8 mouse cellular contexts compared by ENCODE assay signal in genomic region chr9:103108341-103108798, GRCm38 (mm10). TPM values are rescaled to one million over a fixed set of nuclear protein-coding genes. Genes with fewer than 3 reads are reported as not detected.
DNase-seq lines count a peak whose midpoint lies in the region; ATAC-seq and TF ChIP-seq lines count a peak whose summit lies in the region.
"Not testable (repeated sequence)": the region's sequence is repeated elsewhere in the genome, so short reads cannot be mapped to it uniquely, and the experiment has no call there.

No protein-coding gene starts in this region.

- H3K27me3 ChIP-seq in ES-Bruce4 (ENCODE audit: control insufficient read depth, insufficient read depth, low read length, poor library complexity, severe bottlenecking); forebrain, embryonic 15.5 days; midbrain, embryonic 16.5 days (ENCODE audit: control insufficient read depth, insufficient read depth, low read depth, low read length); spleen, adult 2 months (ENCODE audit: control insufficient read depth, insufficient read depth, low read length): not testable (repeated sequence)
- peaks cover 37% of the 10 kb centered on the region for H3K27me3 ChIP-seq in hindbrain, embryonic 10.5 days (ENCODE audit: insufficient read depth, poor library complexity, severe bottlenecking)
- peaks cover 26% of the 10 kb centered on the region for H3K27me3 ChIP-seq in kidney, embryonic 16.5 days (ENCODE audit: insufficient read depth, low read length)
- peaks cover 41% of the 10 kb centered on the region for H3K27me3 ChIP-seq in liver, embryonic 16.5 days (ENCODE audit: control insufficient read depth, insufficient read depth, low read depth, low read length)

- peak overlapping the region; percentile 60 for H3K4me3 ChIP-seq in ES-Bruce4 (ENCODE audit: low read depth, low read length)
- peak overlapping the region; percentile 41 for H3K4me3 ChIP-seq in forebrain, embryonic 15.5 days
- peak overlapping the region; percentile 46 for H3K4me3 ChIP-seq in hindbrain, embryonic 10.5 days
- peak overlapping the region; percentile 52 for H3K4me3 ChIP-seq in kidney, embryonic 16.5 days (ENCODE audit: low read length)
- H3K4me3 ChIP-seq in liver, embryonic 16.5 days (ENCODE audit: low read depth, low read length): peak overlapping the region; percentile 59
- H3K4me3 ChIP-seq in midbrain, embryonic 16.5 days (ENCODE audit: low read depth, low read length): peak overlapping the region; percentile 37
- peak overlapping the region; percentile 52 for H3K4me3 ChIP-seq in spleen, adult 2 months (ENCODE audit: extremely low read depth, insufficient read depth, insufficient read length)

- WGBS in forebrain, embryonic 15.5 days: 27% methylated on average over 10 of the region's 14 CpGs
- 40% methylated on average over 10 of the region's 14 CpGs for WGBS in hindbrain, embryonic 10.5 days
- WGBS in kidney, embryonic 16.5 days: 15% methylated on average over 7 of the region's 14 CpGs
- 18% methylated on average over 8 of the region's 14 CpGs for WGBS in liver, embryonic 16.5 days (ENCODE audit: insufficient replicate concordance)
- WGBS in midbrain, embryonic 16.5 days: 11% methylated on average over 7 of the region's 14 CpGs
- 19% methylated on average over 9 of the region's 14 CpGs for WGBS in spleen, adult 2 months

- peak; percentile 65 for ATAC-seq in forebrain, embryonic 15.5 days (replicated peaks)
- ATAC-seq in kidney, embryonic 16.5 days (ENCODE audit: low FRiP score, low TSS enrichment): peak; percentile 70
- peak; percentile 55 for ATAC-seq in liver, embryonic 16.5 days (ENCODE audit: low read depth)
- ATAC-seq in midbrain, embryonic 16.5 days: peak; percentile 53

- not testable (repeated sequence) for H3K9me3 ChIP-seq in ES-Bruce4 (replicated peaks; ENCODE audit: control insufficient read depth, insufficient read depth, low read length, poor library complexity, severe bottlenecking); forebrain, embryonic 15.5 days; hindbrain, embryonic 10.5 days; kidney, embryonic 16.5 days (ENCODE audit: low read length); liver, embryonic 16.5 days (replicated peaks; ENCODE audit: control insufficient read depth, low read length); midbrain, embryonic 16.5 days (replicated peaks; ENCODE audit: control insufficient read depth, low read length, poor library complexity, severe bottlenecking)

- H3K9ac ChIP-seq in ES-Bruce4 (ENCODE audit: low read depth, poor library complexity, severe bottlenecking): 0 out of 2 replicates have a peak overlapping the region, but pooled peaks have one; percentile 15
- 0 out of 2 replicates have a peak overlapping the region, but pooled peaks have one; percentile 28 for H3K9ac ChIP-seq in forebrain, embryonic 15.5 days (replicated peaks)
- H3K9ac ChIP-seq in kidney, embryonic 16.5 days (replicated peaks; ENCODE audit: low read length): peak overlapping the region; percentile 35; the same call in 1 of the 2 replicates
- not testable (repeated sequence) for H3K9ac ChIP-seq in liver, embryonic 16.5 days (ENCODE audit: low read depth, low read length)
- 0 out of 2 replicates have a peak overlapping the region, but pooled peaks have one; percentile 23 for H3K9ac ChIP-seq in midbrain, embryonic 16.5 days (ENCODE audit: low read depth, low read length)

- peak; percentile 51 for DNase-seq in embryo, embryonic 11 days
- peak; percentile 55 for DNase-seq in hindbrain, embryonic 10.5 days (ENCODE audit: low spot score)
- DNase-seq in spleen, adult 2 months (ENCODE audit: low read depth in 1 of 2, low spot score in 2 of 2): peak in 1 of 2 experiments; percentile 75

- H3K4me2 ChIP-seq in forebrain, embryonic 15.5 days (replicated peaks): peak overlapping the region; percentile 48
- peak overlapping the region; percentile 52 for H3K4me2 ChIP-seq in kidney, embryonic 16.5 days (replicated peaks; ENCODE audit: low read depth, low read length)
- peak overlapping the region; percentile 55 for H3K4me2 ChIP-seq in liver, embryonic 16.5 days (ENCODE audit: low read depth, low read length)
- H3K4me2 ChIP-seq in midbrain, embryonic 16.5 days (ENCODE audit: low read length): peak overlapping the region; percentile 46

- TF ChIP-seq POLR2A in ES-Bruce4 (IDR thresholded peaks at IDR 0.05; ENCODE audit: insufficient read depth, low read length); spleen, adult 2 months (IDR thresholded peaks at IDR 0.05; ENCODE audit: low read depth, low read length): not testable (repeated sequence)

- H3K27ac ChIP-seq in ES-Bruce4 (ENCODE audit: insufficient read depth, low read length); kidney, embryonic 16.5 days (ENCODE audit: low read length); liver, embryonic 16.5 days (ENCODE audit: low read length); midbrain, embryonic 16.5 days (ENCODE audit: low read length): not testable (repeated sequence)
- peak overlapping the region; percentile 75 for H3K27ac ChIP-seq in forebrain, embryonic 15.5 days (replicated peaks)
- peak overlapping the region; percentile 73 for H3K27ac ChIP-seq in hindbrain, embryonic 10.5 days
- peak overlapping the region; percentile 87; the same call in 1 of the 2 replicates for H3K27ac ChIP-seq in spleen, adult 2 months (ENCODE audit: insufficient read depth, low read length)

- H3K4me1 ChIP-seq in ES-Bruce4 (ENCODE audit: control insufficient read depth, insufficient read depth, low read length); liver, embryonic 16.5 days (ENCODE audit: control insufficient read depth, low read depth, low read length); spleen, adult 2 months (ENCODE audit: control insufficient read depth, insufficient read depth, insufficient read length): not testable (repeated sequence)
- peaks cover 27% of the 10 kb centered on the region for H3K4me1 ChIP-seq in forebrain, embryonic 15.5 days
- H3K4me1 ChIP-seq in hindbrain, embryonic 10.5 days (replicated peaks): peaks cover 38% of the 10 kb centered on the region
- H3K4me1 ChIP-seq in kidney, embryonic 16.5 days (ENCODE audit: insufficient read depth, low read length): peaks cover 28% of the 10 kb centered on the region
- peaks cover 16% of the 10 kb centered on the region for H3K4me1 ChIP-seq in midbrain, embryonic 16.5 days (ENCODE audit: control insufficient read depth, insufficient read depth, low read length)

- not testable (repeated sequence) for H3K36me3 ChIP-seq in ES-Bruce4 (ENCODE audit: control insufficient read depth, insufficient read depth, low read length, poor library complexity, severe bottlenecking); forebrain, embryonic 15.5 days; hindbrain, embryonic 10.5 days; kidney, embryonic 16.5 days (ENCODE audit: insufficient read depth, low read length); liver, embryonic 16.5 days (ENCODE audit: control insufficient read depth, insufficient read depth); midbrain, embryonic 16.5 days (ENCODE audit: control insufficient read depth, insufficient read depth, low read length); spleen, adult 2 months (ENCODE audit: control insufficient read depth, insufficient read depth, low read length)

- not testable (repeated sequence) for TF ChIP-seq CTCF in ES-Bruce4 (IDR thresholded peaks at IDR 0.05; ENCODE audit: low read depth, low read length); spleen, adult 2 months (IDR thresholded peaks at IDR 0.05; ENCODE audit: extremely low read depth, insufficient read depth, insufficient read length, insufficient replicate concordance)

- not testable (repeated sequence) for TF ChIP-seq EP300 in ES-Bruce4 (IDR thresholded peaks at IDR 0.05; ENCODE audit: insufficient read depth, low read depth, low read length)

RNA-seq across cellular contexts. Expression of gene Rab6b, which starts 3.2 kb away (rescaled TPM):
- 23.3 and 24.0 TPM in 2 replicates for polyA plus RNA-seq in ES-Bruce4 (2011; ENCODE audit: insufficient read depth, insufficient read length, low read depth, missing spikeins)
- polyA plus RNA-seq in forebrain, embryonic 15.5 days (2015; fragmentation: Nextera tagmentation; extraction: Ambion mirVana): 62.3 and 63.3 TPM in 2 replicates
- polyA plus RNA-seq in hindbrain, embryonic 10.5 days (2016; fragmentation: Nextera tagmentation; extraction: Ambion mirVana): 17.0 and 29.0 TPM in 2 replicates
- polyA plus RNA-seq in kidney, embryonic 16.5 days (2015; fragmentation: Nextera tagmentation; extraction: Ambion mirVana): 5.2 and 6.1 TPM in 2 replicates
- 0.13 and 0.27 TPM in 2 replicates for polyA plus RNA-seq in liver, embryonic 16.5 days (2015; fragmentation: Nextera tagmentation; extraction: Ambion mirVana)
- 108 and 126 TPM in 2 replicates for polyA plus RNA-seq in midbrain, embryonic 16.5 days (2015; fragmentation: Nextera tagmentation; extraction: Ambion mirVana)
- polyA plus RNA-seq in spleen, adult 2 months (2012; rRNA removed): 1.4 and 8.3 TPM in 2 replicates
